Mouse (Mus musculus) cerebellum, adult 2 months (tissue): ENCODE measurements around the gene Samd4.
"Not testable (repeated sequence)": the region's sequence is repeated elsewhere in the genome, so short reads cannot be mapped to it uniquely, and the experiment has no call there.

ENCODE experiments used
- CTCF ChIP-seq: fragments of 200-500 bp; IDR thresholded peaks from 2 replicates; pipeline ENCODE4 v1.5.1; 2011; ENCODE audit warnings: low read depth, mild to moderate bottlenecking, control low read depth, low read length, moderate library complexity, borderline replicate concordance; ENCODE audit not compliant: insufficient read depth
- POLR2A ChIP-seq: fragments of 200-500 bp; IDR thresholded peaks from 2 replicates; pipeline ENCODE4 v1.6.1; 2011; ENCODE audit warnings: low read length, control low read depth, borderline replicate concordance; ENCODE audit not compliant: insufficient read depth

- not testable (repeated sequence) for TF ChIP-seq CTCF, POLR2A
Measured at GRCm38 (mm10) chr14:47110391-47110790, 227.7 kb downstream of the Samd4 start.
